Mouse (Mus musculus) natural killer cell, adult 2 months (primary cell): ENCODE measurements around the gene Hnrnpab.

ENCODE experiments used
- DNase-seq, 2 experiments: peaks; one replicate each; pipeline ENCODE4 v3.0.0; 2022; ENCODE audit warnings: low spot score in 2 of 2

Hnrnpab gene

GRCm38 (mm10) chr11:51565951-51566350 is 40.7 kb downstream of the Hnrnpab start:
- DNase-seq: no peak

GRCm38 (mm10) chr11:51565062-51565461 is 41.6 kb downstream of the Hnrnpab start:
- peak in 1 of 2 experiments; percentile 15 for DNase-seq

GRCm38 (mm10) chr11:51563276-51563675 is 43.4 kb downstream of the Hnrnpab start:
- no peak for DNase-seq

GRCm38 (mm10) chr11:51555066-51555465 is 51.6 kb downstream of the Hnrnpab start:
- no peak for DNase-seq

GRCm38 (mm10) chr11:51554590-51554989 is 52.1 kb downstream of the Hnrnpab start:
- DNase-seq: no peak

DNA sequence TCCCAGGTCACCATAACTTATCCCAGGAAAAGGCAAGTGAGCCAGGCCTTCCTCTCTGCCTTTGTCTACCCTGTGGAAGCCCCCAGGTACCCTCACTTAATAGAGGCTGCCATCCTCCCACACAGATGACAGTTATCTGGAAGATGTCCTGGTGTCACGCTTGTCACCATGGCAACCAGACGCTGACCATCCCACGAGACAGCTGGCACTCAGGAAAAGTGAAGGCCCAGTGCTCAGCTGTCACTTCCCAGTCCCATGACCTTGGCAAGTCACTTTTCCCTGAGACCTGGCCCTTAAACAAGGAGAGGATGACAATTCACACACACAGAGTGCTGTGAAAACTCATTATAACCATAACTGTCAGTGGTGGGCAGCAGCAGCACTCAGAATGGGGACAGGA is 54.6 kb downstream of the Hnrnpab start:
- DNase-seq: no peak

- no peak for DNase-seq
Observed at GRCm38 (mm10) chr11:51551253-51551652, 55.4 kb downstream of the Hnrnpab start.
